Mouse (Mus musculus): ENCODE results near the gene Ormdl2. TPM values are rescaled to one million over a fixed set of nuclear protein-coding genes. Genes with fewer than 3 reads are reported as not detected.
"Not testable (repeated sequence)": the region's sequence is repeated elsewhere in the genome, so short reads cannot be mapped to it uniquely, and the experiment has no call there.

Gene Ormdl2
- total RNA-seq (2021): 1 to 10 TPM; 7.1 to 7.7 TPM

DNA sequence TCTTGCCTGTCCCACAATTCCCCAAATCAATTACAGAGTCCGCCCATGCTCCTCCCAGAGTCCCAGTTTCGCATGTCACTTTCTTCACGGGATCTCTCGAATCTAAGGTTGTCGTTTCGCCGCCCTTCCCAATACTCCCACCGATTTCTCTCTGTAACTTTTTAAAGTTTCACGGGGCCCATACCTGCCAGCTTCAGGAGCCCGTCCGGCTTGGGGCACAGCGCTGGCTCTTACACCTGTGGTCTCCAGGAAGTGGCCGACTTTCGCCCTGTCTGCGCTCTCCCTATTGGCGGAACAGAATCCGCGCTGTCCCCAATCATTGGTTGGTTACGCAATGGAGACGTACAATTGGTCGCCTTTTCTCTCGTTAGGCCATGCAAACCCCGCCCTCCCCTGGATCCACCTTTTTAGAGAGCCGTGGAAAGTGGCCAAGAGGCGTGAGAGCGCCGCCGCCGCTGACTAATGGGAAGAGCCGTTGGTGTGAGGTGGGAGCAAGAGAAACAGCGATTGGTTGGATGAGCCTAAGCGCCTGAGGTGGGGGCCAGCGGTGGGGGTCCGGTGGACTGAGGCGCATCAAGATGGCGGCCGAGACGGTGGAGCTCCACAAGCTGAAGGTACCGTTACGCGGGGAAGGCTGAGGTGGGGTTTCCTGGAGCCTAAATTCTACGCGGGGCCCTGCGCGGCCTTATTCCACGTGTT, at the start of gene Ormdl2:
Ormdl2 (minus strand) TSS at position 288 of the 699 bp plus-strand sequence.
- intact Hi-C loops (cut with DNase I): loop anchor here (1.0 kb wide), 1 partner anchor 16 kb away; no protein-coding TSS in a partner anchor
- peak; percentile 99 for DNase-seq (ENCODE audit: low spot score in 2 of 2)

DNA sequence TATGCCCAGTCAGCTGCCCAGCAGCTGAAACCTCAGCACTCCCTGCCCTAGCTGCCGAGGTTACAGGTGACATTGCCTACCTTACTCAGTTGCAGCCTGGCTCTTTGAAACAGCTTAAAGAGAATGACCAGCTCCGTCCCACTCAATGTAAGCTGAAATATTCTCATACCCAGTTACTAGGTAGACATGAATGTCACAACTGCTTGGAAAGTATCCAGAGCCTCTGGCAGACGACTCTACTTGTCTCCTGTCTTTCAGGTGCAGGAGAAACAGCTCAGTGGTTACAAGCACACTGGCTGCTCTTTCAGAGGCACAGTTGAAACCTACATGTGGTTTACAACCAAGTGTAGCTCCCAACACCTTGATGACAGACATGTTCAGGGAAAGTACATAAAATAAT, 48.9 kb upstream of the Ormdl2 start:
- intact Hi-C loops (cut with DNase I): no loop called here
- DNase-seq (ENCODE audit: low spot score in 2 of 2): no peak

DNA sequence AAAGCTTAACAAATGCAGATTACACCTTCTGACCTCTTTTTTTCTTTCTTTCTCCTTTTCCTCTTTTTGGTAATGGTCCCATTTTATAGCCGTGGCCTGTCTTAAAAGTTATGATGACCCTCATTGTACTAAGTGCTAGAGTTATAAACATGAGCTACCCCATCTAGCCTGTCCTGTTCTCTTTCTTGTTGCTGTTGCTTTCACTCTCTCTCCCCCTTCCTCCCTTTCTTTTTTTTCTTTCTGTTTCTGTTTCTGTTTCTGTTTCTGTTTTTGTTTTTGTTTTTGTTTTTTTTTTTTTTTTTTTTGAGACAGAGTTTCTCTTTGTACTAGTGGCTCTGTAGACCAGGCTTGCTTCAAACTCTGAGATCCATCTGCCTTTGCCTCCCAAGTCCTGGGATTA, 45.1 kb upstream of the Ormdl2 start:
- DNase-seq (ENCODE audit: low spot score in 2 of 2): no peak
- intact Hi-C loops (cut with DNase I): no loop called here

DNA sequence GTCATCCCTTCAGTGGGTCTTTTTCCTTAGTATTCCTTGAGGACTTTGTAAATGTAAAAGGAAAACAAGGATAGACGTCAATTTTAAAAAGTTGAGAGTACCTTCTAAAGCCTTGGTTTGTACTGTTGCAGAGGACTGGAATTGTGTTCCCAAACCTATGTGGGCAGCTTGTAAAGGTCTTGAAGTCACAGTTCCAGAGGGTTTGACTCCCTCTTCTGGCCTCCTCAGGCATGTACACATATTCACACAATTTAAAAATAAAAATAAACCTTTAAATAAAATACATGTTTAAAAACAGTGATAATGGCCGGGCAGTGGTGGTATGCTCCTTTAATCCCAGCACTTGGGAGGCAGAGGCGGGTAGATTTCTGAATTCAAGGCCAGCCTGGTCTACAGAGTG, 44.6 kb upstream of the Ormdl2 start:
- DNase-seq (ENCODE audit: low spot score in 2 of 2): no peak
- intact Hi-C loops (cut with DNase I): no loop called here

DNA sequence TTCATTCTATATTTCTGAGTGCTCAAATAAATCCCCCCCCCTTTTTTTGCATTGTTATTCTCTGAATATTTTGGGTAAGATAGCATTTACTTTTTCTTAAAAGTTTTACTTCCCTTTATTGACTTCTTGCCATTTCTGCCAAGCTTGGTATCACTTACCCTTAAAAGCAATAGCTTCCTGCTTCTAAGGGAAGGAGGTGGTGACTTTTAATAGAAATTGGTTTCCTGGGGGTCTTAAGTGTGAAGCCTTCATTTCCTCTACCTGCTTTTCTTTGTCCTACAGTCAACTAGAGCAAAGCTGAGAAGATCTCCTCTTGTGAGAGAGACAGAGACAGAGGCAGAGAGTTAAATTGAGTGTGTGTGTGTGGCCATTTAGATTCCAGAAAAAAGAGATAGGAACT, 39.7 kb upstream of the Ormdl2 start:
- intact Hi-C loops (cut with DNase I): no loop called here
- no peak for DNase-seq (ENCODE audit: low spot score in 2 of 2)

DNA sequence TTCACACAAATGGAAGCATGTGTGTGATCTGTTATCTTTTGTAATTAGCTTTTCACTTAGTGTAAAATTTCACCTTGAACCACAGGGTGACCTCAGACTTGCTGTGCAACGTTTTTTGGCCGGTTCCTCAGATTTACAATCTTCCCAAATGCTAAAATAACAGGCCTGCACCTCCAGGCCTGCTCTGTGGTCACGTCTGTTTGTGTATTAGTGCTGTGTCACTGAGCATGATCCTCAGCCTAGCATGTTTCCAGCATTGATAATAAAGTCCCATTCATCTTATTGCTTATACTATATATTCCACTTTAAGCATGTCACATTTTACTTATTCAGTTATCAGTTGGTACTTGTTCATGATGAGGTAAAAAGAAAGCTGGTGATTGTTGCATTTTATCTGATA, 28.9 kb upstream of the Ormdl2 start:
- intact Hi-C loops (cut with DNase I): no loop called here
- DNase-seq (ENCODE audit: low spot score in 2 of 2): no peak

DNA sequence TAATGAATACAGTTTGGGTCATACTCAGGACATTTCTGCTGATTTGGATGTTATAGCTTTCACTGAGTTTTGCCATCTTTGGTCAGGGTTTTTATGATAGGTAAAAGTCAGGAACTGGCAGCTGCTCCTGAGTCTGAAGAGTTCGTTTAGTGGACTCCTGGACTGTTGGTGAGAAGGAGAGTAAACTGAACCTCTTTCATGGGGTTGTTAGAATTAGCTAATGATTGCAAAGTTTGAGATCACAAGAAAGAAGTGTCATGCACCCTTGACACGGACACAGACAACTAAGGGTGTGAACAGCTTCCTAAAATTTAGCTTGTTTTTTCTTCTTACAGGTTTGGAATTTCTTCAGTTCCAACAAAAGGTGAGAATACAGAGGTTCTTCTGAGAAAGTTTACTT, 27.0 kb upstream of the Ormdl2 start:
- DNase-seq (ENCODE audit: low spot score in 2 of 2): no peak
- intact Hi-C loops (cut with DNase I): loop anchor here (5.0 kb wide), 1 partner anchor 129 kb away; no protein-coding TSS in a partner anchor

DNA sequence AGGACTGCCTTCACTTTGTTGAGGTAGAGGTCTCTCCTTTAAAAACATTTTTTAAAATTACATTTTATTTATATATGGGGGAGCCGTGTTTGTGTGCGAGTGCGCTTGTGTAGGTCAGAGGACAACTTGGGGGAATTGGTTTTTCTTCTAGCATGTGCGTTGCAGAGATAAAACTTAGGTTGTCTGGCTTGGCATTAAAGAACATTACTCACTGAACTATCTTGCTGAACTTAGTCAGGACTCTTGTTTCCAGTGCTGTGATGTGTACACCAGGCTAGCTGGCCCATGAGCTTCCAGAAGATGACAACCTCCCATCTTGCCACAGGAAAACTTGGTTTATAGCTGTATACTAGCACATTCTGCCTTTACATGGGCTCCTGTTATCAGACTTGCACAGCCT, 25.2 kb upstream of the Ormdl2 start:
- intact Hi-C loops (cut with DNase I): loop anchor here (5.0 kb wide), 1 partner anchor 131 kb away; no protein-coding TSS in a partner anchor
- no peak for DNase-seq (ENCODE audit: low spot score in 2 of 2)

DNA sequence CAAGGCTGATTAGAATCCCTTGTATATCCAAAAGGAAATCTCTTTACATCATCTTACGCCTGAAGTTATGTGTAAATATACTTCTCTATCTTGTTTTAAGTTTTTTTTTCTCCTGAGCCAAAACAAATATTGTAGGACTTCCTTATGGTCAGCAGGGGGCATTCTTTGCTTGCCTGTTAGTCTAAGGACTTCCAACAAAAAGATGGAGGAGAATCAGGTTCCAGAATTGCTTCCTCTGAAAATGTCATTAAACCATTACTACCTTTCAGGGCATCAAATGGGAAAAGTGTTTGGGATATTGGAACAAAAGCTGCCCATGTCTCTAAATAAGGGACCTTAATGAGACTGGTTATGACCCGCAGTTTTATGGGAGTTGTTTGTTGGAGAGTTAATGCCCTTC, 24.1 kb upstream of the Ormdl2 start:
- intact Hi-C loops (cut with DNase I): loop anchor here (1.0 to 5.0 kb wide), 2 partner anchors 50 to 132 kb away; no protein-coding TSS in a partner anchor
- DNase-seq (ENCODE audit: low spot score in 2 of 2): no peak

DNA sequence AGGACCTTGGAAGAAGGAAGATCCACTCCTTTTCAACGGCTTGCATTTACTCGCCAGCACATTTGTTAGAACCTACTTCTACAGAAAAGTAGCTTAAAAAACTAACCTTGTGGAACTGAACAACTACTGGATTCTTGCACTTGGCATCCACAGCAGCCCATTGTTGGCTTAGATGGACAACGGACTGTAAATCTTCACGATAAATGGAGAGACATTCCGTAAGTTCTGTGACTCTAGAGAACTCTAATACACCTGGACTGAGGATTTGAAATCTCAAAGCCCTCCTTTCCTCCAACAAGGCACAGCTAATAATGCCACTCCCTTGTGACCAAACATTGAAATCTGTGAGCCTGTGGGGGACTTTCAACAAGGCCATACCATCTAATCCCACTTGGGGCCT, 21.8 kb upstream of the Ormdl2 start:
- no peak for DNase-seq (ENCODE audit: low spot score in 2 of 2)
- intact Hi-C loops (cut with DNase I): no loop called here

DNA sequence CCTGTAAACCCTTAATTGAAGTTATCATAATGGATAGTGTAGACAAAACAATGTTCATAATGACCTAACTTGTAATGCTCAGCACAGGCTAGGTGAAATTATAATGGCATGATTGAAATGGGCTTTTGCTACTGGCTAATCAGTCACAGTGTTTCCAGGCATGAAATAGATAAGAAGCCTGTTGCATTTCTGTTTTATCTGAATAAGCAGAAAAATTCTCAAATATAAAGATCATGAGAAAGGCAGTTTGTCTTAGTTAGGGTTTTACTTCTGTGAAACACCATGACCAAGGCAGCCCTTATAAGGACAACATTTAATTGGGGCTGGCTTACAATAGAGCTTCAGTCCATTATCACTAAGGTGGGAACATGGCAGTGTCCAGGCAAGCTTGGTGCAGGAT, 19.2 kb upstream of the Ormdl2 start:
- intact Hi-C loops (cut with DNase I): no loop called here
- DNase-seq (ENCODE audit: low spot score in 2 of 2): no peak

DNA sequence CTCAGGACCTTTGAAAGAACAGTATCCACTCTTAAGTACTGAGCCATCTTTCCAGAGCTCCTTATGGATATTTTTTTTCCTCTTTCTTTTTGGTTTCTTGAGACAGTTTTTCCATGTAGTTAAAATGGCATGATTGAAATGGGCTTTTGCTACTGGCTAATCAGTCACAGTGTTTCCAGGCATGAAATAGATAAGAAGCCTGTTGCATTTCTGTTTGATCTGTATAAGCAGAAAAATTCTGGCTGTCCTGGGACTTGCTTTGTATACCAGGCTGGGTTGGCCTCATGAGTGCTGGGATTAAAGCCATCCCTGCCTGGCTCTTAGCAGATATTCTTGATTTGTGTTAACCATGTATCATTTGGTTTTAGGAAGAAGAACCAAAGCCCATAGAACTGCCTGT, 18.0 kb upstream of the Ormdl2 start:
- intact Hi-C loops (cut with DNase I): no loop called here
- no peak for DNase-seq (ENCODE audit: low spot score in 2 of 2)

DNA sequence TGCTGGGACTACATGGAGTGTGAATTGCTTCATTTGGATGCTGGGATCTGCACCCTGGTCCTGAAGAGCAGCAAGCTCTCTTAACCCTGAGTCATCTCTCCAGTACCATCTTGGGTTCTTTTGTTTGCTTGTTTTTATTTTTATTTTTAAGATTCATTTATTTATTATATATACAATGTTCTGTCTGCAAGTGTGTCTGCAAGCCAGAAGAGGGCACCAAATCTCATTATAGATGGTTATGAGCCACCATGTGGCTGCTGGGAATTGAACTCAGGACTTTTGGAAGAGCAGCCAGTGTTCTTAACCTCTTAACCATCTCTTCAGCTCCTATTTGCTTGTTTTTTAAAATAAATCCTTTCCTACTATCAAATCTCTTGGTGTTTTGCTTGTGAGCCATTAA, 16.0 kb upstream of the Ormdl2 start:
- intact Hi-C loops (cut with DNase I): no loop called here
- DNase-seq (ENCODE audit: low spot score in 2 of 2): no peak

DNA sequence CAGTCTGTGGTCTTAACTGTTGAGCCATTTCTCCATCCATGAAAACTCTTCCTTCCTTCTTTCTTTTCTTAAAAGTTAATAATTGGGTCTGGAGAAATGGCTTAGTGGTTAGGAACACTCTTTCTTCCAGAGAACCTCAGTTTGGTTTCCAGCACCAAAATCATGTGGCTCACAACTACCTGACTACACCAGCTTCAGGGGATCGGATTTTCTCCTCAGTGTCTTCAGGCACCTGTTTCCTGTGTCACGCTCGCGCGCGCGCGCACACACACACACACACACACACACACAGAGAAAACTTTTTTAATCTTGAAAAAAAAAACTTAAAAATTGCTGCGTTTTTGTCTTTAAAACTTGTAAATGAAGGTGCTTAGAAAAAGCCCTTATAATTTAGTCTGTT, 2.4 kb upstream of the Ormdl2 start:
- DNase-seq (ENCODE audit: low spot score in 2 of 2): no peak
- intact Hi-C loops (cut with DNase I): no loop called here

DNA sequence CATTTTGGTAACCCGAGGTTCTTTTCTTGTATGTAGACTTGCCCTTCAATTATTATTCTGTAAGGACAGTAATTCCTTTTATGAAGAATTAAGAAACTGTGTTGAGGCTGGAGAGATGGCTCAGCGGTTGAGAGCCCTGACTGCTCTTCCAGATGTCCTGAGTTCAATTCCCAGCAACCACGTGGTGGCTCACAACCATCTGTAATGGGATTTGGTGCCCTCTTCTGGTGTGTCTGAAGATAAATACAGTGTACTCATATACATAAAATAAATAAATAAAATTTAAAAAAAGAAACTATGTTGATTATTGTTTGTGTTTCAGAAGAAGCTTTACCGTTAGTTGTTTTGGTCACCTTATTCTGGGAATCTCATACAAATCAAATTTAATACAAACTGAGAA, 1.6 kb upstream of the Ormdl2 start:
- DNase-seq (ENCODE audit: low spot score in 2 of 2); intact Hi-C loops (cut with DNase I): not testable (repeated sequence)

DNA sequence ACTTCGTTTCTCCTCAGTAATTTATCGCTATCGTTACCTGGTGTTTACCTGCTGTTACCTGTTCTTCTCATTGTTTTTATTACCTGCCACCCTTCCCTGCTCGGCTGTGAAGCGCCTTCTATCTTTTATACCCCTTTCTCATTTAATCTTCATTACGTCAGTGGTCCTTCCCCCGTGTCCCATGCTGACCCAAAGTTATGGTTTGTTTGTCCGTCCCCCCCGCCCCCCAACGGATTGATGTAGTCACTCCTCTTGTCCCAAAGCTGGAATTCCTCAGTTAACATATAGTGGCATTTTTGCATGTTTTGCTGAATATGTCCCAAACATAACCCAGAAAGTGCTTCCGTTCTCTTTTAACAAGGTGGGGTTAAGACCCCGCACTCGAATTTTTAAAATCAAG, 690 bp upstream of the Ormdl2 start:
- no peak for DNase-seq (ENCODE audit: low spot score in 2 of 2)

DNA sequence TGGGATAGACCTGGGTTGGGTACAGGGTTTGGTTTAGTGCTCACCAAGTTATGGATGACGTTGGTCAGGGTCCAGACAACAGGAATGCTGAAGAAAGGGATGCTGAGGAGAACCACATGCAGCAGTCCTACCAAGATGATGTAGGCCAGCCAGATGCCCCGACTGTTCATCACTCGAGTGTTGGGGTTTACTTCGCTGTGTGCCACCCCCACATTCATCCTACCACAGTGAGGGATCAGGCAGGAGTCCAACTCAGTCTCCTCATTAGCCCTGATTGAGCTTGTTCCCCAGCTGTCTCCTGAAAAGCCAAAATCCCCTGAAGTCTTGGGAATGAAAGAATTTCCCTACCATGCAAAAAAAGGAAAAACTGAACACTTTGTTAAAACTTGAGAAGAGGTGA, 1.2 kb downstream of the Ormdl2 start:
- no peak for DNase-seq (ENCODE audit: low spot score in 2 of 2)

More for the DNA sequence above, 690 bp upstream of the Ormdl2 start:
- intact Hi-C loops (cut with DNase I): no loop called here

DNA sequence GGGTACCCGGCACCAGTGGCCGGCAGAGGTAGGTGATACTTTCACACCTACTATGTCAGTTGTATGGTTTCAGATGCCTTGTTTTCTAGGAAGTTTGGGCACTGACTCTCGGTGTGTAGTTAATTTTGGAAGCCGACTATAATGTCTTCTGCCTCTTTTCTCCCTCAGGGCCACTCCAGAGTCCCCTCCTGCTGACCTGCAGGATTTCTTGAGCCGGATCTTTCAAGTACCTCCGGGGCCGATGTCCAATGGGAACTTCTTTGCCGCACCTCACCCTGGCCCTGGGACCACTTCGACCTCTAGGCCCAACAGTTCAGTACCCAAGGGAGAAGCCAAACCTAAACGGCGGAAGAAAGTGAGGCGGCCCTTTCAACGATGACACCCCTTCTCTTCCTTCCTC, 4.4 kb downstream of the Ormdl2 start, which contains the start of gene Sarnp:
Sarnp (plus strand) TSS at position 301 of the 400 bp plus-strand sequence.
- intact Hi-C loops (cut with DNase I): no loop called here
- no peak for DNase-seq (ENCODE audit: low spot score in 2 of 2)

More for the DNA sequence above, 1.2 kb downstream of the Ormdl2 start:
- intact Hi-C loops (cut with DNase I): no loop called here

DNA sequence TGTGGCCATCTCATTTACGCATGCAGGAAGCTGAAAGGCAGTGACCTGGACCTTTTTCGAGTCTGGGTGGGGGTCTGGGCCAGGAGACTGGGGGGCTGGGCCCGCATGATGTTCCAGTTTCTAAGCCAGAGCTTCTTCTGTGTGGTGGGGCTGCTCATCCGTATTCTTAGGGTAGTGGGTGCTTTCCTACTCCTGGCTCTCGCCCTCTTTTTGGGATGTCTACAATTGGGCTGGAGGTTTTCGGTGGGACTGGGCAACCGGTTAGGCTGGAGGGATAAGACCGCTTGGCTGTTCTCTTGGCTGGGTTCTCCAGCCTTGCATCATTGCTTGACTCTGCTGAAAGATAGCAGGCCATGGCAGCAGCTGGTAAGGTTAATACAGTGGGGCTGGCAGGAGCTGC, 14.4 kb downstream of the Ormdl2 start:
- DNase-seq (ENCODE audit: low spot score in 2 of 2): no peak
- intact Hi-C loops (cut with DNase I): no loop called here

DNA sequence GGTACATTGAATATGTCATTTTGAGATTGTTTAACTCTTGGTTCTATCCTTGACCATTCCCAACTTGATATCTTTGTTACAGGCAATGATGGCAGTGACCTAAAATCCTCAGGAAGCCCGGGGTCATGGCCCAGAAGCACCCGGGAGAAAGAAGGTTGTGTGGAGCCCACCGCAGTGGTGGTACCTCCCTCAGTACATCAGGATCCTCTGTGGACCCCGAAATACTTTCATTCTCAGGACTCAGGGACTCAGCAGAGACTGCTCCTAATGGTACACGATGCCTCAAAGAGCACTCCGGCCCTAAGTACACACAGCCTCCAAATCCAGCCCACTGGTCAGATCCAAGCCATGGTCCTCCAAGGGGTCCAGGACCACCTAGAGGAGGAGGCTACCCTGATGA, 15.4 kb downstream of the Ormdl2 start:
- intact Hi-C loops (cut with DNase I): no loop called here
- no peak for DNase-seq (ENCODE audit: low spot score in 2 of 2)

DNA sequence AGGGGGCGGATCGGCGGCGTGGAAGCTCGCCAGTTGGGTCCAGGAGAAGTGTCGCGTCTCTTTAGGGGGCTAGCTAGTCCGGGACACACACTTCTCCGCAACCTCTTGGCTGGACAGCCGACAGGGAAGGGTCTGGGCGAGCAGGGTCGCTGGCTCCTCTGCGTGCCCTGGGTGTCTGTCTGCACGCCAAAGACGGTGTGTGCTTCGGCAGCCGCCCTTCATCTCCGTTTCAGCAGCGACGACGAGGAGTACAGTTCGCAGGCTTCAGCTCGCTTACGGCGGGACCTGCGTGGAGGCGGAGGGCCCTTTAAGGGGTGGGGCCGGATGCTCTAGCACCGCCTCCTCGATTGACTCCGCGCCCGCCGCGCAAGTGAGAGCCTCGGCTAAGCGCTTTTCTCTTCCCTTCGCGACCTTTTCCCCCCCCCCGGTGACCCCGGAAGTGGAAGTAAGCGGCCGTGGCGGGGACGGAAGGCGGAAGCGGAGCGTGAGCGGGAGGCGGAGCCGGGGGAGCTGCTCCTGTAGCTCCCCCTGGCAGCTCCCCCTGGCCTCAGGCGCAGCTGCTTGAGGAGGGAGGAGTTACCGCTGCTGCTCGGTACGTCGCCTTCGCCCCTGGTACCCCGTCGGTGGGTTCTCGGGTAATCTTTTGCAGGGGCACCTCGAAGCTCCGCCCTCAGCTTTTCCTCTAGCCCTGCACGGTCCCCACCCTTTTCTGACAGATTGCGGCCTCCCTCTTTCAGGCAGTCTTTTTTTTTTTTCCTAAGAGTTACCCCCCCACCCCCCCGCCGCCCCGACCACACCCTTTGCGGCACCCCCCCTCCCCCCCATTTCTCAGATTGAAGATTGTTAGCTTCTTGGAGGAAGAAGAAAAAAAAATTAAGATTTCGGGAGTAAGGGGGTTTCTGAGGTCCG, 16.1 kb downstream of the Ormdl2 start:
- peak; percentile 94 to 95 for DNase-seq (ENCODE audit: low spot score in 2 of 2)
- intact Hi-C loops (cut with DNase I): loop anchor here (1.0 kb wide), 2 partner anchors 16 to 57 kb away; partner anchors contain the start of gene Ormdl2
